Mouse (Mus musculus): ENCODE measurements around the gene Kcne1l. TPM values are rescaled to one million over a fixed set of nuclear protein-coding genes. Genes with fewer than 3 reads are reported as not detected.

Gene Kcne1l
- 1 to 10 TPM; 2.5 to 6.6 (median 4.5) TPM for total RNA-seq (2022)

DNA sequence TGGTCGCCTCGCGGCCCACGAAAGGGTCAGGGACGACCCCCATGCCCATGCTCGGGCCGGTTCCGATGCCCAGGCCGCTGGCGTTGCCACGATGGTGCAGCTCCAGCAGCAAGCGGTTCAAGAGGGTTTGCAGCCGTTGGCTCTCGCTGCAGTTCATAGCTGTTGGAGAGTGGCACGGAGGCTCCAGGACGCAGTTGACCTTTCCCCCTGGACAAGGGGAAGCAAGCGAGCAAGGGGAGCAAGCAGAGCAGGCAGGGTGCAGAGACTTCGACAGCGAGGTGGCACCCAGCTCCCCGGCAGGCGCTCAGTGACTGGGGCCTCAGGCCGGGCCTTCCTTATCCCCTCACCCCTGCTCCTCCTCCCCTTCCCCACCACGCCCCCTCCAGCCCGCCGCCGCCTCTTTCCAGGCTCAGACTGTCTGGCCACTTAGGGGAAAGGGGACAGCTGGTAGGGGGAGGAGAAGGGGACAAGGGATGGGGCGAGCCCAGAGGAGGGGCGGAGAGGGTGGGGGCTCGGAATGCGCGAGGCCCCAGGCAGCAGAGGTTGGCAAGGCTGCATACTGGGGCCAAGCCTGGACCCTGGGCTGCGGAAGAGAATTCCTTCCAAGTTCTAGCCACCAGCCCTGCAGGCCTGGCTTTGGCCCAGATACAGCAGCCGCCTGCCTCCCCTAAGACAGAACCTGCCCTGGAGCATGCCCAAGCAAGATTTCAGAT is at the start of gene Kcne1l:
TSS of gene Kcne1l (minus strand) at position 426 of the 713 bp plus-strand sequence.
- no peak for DNase-seq (ENCODE audit: low spot score in 2 of 2)

DNA sequence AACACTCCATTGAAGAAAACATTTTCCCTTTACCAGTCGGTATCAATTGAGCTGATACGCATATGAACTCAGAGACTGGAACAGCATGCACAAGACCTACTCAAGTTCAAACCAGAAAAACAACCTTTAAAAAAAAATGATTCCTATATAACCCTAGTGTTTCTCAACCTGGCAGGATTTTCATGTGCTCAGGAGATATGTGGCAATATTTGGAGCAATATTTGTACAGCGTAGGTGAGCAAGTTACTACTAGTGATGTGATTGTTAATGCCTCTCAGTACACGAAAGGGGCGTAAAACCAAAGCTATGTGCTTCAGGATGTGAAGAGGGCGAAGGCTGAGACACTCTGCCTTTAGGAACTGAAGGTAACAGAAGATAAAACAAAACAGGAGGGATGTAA is 30.1 kb upstream of the Kcne1l start:
- DNase-seq (ENCODE audit: low spot score in 2 of 2) = no peak

DNA sequence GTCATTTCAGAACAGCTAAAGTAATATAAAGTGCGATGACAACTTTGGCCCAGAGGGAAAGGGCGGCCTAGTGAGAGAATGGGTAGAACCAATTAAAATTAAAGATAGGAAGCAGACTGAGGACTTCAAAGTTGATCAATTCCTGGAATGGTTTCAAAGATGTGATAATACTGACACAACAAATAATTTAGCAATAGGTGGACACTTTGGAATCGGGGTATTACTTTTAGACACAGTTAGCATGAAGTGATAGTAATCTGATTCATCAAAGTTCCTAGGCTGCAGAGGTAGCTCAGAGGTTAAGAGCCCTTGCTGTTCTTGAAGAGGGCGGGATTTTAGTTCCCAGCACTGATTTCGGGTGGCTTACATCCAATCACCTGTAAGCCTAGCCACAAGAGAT is 29.4 kb upstream of the Kcne1l start:
- no peak for DNase-seq (ENCODE audit: low spot score in 2 of 2)

DNA sequence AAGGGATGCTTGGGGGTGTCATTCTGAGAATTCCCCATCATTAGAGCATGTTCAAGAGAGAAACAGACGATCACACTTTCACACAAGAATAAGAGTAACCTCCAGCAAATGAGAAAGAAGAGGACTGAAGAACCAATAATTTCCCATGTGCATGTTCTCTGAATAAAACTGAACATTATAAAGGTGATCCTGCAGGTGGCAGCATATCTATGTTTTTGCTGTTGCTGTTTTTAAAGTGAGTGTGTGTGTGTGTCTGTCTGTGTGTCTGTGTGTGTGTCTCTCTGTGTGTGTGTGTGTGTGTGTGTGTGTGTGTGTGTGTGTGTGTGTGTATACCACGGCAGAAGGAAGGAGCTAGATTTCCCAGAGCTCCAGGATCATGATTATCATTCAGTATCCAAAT is 19.7 kb upstream of the Kcne1l start:
- DNase-seq (ENCODE audit: low spot score in 2 of 2) = no peak

DNA sequence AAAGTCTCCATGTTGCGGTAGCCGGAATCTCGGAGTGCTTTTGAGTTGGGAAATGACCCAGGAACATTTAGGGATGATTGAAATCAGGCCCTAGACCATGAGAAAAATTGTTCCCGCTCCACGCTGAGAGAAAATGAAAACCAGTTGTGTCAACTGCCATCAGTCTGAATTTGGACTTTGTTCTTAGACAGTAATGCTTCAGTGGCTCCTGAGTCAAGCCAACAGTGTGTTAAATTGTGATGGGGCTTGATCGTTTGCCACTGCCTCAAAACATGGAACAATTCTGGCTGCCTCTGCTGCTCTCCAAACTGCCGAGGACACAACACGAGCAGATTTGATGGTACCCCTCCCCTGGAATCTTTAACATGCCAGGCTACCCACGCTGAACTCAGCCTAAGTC is 10.0 kb upstream of the Kcne1l start:
- no peak for DNase-seq (ENCODE audit: low spot score in 2 of 2)

DNA sequence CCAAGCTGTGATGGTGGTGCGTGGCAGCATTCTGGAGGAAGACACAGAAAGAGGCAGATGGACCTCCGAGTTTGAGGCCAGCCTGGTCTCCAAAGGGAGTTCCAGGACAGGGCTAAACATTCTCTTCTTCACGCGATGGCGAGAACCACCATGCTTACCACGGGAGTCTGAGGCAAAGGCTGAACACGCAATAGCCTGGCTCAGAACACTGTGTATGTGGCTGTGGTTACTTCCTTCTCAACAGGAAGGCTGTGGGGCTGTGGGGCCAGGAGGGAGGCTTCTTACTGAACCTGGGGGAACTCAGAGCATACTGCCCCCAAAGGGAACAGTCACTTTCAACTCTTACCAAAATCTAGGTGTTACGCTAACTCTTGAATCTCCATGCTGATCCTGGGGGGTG is 9.2 kb upstream of the Kcne1l start:
- peak in 1 of 2 experiments; percentile 4 for DNase-seq (ENCODE audit: low spot score in 2 of 2)

DNA sequence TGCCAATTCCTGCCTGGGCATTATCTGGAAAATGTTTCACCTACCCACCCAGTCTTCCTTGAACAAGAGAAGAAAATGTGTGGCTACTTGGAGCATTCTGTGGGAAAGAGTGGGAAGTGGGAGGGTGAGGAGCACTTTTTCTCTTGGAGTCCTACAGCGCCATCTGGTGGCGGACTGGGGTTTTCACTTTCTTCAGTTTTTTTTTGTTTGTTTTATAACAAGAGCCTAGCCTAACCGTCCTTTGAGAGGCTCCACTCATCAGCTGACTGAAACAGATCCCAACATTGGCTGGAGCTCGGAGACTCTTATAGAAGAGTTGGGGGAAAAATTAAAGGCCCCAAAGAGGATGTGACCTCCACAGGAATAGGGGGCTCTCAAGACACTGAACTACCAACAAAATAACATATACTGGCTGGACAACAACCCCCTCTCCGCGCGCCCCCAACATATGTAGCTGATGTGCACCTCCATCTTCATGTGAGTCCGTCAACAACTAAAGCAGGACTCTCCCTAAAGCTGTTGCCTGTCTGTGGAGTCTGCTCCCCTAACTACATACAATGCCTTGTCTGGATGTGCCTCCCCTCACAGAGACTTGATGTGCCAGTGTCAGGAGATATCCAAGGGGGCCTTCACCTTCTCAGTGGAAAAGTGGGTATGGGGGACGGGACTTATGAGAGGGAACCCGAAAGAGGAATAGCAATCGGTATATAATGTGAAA is 8.4 kb upstream of the Kcne1l start:
- peak; percentile 67 to 80 for DNase-seq (ENCODE audit: low spot score in 2 of 2)

DNA sequence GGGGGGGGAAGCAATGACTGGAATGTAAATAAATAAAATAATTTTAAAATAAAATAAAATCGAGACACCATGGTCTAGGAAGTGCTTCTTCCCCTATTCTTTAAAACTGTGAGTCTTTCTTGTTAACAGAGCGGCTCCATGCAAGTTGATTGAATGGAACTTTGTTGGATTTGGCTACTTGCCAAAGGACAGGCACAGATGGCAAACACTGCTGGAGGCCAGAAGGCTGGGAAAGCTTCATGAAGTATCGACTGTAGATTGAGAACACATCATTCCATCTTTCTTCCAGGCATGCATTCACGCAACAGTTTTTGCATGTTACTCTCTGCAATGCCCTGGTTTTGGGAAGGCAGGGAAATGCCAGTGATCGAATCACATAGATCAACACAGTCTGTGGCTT is 4.3 kb upstream of the Kcne1l start:
- DNase-seq (ENCODE audit: low spot score in 2 of 2) = peak; percentile 15 to 26

DNA sequence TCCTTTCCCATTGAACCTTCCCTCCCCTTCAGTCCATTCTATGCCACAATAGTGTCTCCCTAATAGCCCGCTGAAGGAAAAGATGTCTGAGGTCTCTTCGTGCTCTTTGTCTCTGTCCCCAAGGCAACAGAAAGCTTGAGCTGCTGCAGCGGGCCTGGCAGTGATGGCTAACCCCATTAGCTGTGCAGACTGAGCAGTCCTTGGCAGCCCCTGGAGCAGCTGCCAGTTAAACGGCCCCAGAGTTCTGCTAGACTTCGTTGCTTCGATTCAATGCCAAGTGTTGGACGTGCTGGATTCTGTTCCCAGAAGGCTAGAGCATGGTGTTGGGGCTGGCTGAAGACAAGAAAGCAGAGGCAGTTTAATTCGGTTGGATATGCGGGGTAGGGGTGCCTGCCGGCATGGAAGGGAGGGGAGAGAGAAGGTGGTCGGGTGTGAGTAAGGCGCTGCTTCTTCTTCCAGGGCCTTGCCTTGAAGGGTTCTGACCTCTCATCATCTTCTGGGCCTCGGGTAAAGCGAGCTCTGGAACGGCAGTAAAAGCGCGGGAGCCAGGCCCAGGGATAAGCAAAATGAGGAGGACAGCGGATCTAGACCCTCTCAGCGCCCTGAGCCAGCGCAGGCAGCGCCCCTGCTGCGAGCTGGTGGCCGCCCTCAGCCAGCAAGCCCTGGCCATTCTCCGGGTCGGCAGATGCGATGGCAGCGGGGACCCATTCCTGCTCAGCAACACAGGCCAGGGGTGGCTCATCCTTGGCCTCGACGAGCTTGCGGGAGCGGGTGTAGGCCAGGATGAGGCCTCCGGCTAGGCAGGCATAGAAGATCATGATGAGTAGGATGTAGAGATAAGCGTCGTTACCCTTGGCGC is 855 bp downstream of the Kcne1l start:
- peak; percentile 13 to 26 for DNase-seq (ENCODE audit: low spot score in 2 of 2)

DNA sequence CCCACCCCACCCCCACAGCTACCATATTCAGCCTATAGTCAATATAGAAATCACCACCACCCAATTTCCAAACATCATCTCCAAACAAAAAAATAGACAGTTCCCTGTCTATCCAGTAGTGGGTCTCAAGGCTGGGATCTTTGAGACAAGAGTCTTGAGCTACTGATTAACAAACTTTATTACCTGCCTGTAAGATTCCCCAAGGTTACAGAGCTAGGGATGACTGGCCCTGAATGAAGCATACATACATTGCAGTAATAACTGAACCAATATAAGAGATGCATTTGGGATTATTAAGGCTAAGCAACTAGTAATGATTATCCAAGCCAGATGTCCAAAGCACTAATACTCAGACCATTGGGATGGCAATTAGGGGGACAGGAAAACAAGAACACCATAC is 1.5 kb downstream of the Kcne1l start:
- no peak for DNase-seq (ENCODE audit: low spot score in 2 of 2)

DNA sequence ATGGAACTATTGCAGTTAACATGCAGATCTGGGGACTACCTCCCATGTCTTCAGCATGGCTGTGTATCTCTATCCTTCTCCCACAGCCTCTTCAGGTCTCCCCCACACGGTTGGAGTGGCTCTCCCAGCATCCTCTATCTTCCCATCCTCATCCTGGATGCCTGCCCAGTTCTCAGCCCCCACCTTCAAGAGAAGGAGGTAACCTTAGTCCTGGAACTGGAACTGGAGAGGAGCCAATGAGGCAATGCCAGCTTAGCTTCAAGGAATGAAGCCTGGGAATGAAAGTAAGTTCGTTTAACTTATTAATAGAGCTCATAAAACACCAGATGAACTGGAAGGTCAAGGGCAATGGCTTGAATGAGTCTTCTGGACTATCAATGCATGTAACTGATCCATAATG is 2.6 kb downstream of the Kcne1l start:
- DNase-seq (ENCODE audit: low spot score in 2 of 2) = no peak

DNA sequence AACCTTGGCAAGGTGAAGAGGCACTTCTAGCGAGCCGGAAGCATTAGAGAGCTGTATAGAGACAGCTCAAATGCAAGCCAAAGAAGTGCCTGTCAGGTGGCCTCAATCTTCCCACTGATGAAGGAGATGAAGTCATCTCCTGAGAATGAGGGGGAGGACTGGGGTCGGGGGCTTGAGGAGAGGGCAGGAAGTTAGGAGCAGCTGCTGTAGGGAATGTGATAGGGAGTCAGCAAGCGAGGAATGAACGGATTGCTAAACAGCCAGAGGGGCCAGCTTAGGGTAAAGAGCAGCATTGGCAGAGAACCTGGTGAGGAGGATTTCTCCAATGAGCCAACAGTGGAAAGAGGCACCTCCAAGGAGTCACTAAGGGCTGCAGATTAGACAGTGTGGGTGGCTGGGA is 20.2 kb downstream of the Kcne1l start:
- no peak for DNase-seq (ENCODE audit: low spot score in 2 of 2)

DNA sequence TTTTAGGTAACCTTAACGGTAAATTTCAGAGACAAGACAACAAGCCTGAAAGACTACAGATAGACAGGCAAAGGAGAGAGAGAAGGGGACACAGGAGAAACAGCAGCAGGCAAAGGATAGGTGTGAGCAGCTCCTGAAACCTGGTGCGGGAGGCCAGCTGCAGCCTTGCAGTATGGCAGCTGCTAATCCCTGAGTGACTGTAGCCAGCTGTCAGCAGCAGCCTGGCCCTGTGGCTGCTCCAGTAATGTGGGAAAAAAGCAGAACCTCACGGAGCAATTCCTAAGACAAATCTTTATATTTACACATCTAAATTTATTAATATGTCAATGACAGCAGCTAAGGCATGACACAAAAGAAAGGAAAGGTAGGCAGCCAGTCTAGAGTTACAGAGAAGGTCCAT is 29.5 kb downstream of the Kcne1l start:
- no peak for DNase-seq (ENCODE audit: low spot score in 2 of 2)

DNA sequence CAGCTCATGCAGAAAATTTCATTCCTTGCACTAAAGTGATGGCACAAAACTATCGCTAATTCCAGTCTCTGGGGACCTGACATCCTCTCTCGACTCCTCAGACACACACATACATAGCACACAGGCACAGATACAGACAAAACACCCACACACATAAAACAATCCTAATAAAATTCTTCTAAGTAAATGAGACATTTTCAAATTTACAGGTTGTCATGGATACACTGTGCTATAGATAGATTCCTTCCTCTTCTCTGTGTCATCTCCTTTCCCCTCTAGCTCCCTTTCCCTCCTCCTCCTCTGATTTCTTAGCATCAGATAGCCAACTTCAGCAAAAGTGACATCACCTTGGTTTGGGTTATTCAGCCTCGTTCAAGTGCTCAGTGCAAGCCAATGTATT is 30.1 kb downstream of the Kcne1l start:
- no peak for DNase-seq (ENCODE audit: low spot score in 2 of 2)

Other genes with a start within 250 kb of the Kcne1l start
- 1 to 10 TPM in 1 of 4 experiments, under 1 TPM in 3; 0.41 to 1.0 (median 0.72) TPM for gene Gucy2f, start 109.4 kb downstream of the Kcne1l start, total RNA-seq (2022)
- gene Nxt2, start 79.5 kb downstream of the Kcne1l start, total RNA-seq (2022) = 10 to 100 TPM; 30.4 to 35.8 (median 33.8) TPM
- gene Acsl4, start 84.2 kb upstream of the Kcne1l start, total RNA-seq (2022) = 10 to 100 TPM; 63.3 to 68.7 (median 64.7) TPM